ENCODE assay signal across 16 mouse cellular contexts in the genomic region with DNA sequence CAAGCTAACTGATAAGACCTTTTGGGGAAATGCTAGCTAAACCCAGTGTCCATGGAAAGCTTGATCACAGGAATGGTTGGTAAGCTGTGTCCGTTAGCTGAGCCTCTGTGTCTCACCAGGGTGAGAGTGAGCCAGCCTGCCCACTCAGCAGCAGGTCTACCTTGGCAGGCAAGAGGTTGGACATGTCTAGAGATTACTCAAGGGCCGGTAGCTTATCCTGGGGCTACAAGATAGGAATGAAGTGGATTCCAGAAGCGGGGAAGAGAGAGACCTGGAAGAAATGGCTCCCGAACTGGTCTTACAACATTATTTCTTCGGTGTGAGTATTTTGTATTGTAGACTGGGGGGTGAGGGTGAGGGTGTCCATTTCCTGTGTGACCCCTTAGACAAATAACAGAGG. TPM values are rescaled to one million over a fixed set of nuclear protein-coding genes. Genes with fewer than 3 reads are reported as not detected.
DNase-seq lines count a peak whose midpoint lies in the region; ATAC-seq and TF ChIP-seq lines count a peak whose summit lies in the region.
"Had no signal": no experiment of that assay in that cellular context is flagged by ENCODE, and none has a peak within 500 bp of the region (broad histone marks: within the 10 kb centered on the region; RNA-seq: fewer than 3 reads in every experiment).

No protein-coding gene starts in this region.

- no peaks in the 10 kb centered on the region for H3K36me3 ChIP-seq in heart, embryonic 13.5 days
- no peaks in the 10 kb centered on the region for H3K36me3 ChIP-seq in lung, embryonic 16.5 days (ENCODE audit: control insufficient read depth, insufficient read depth, low read length)
- no peaks in the 10 kb centered on the region for H3K36me3 ChIP-seq in embryonic facial prominence, embryonic 12.5 days
- no peaks in the 10 kb centered on the region for H3K36me3 ChIP-seq in limb, embryonic 14.5 days (ENCODE audit: control insufficient read depth, insufficient read depth, low read length)
- H3K36me3 ChIP-seq: hindbrain, embryonic 15.5 days; liver, embryonic 13.5 days had no signal

- 41% methylated on average over 5 of the region's 5 CpGs for WGBS in heart, embryonic 13.5 days
- 44% methylated on average over 5 of the region's 5 CpGs for WGBS in lung, embryonic 16.5 days
- 40% methylated on average over 5 of the region's 5 CpGs for WGBS in lung, adult 2 months
- 67% methylated on average over 5 of the region's 5 CpGs for WGBS in embryonic facial prominence, embryonic 12.5 days
- 49% methylated on average over 5 of the region's 5 CpGs for WGBS in limb, embryonic 14.5 days

- no peaks in the 10 kb centered on the region for H3K9me3 ChIP-seq in heart, embryonic 13.5 days
- no peaks in the 10 kb centered on the region for H3K9me3 ChIP-seq in lung, embryonic 16.5 days (ENCODE audit: control insufficient read depth, low read length)
- H3K9me3 ChIP-seq in embryonic facial prominence, embryonic 12.5 days = no peaks in the 10 kb centered on the region
- no peaks in the 10 kb centered on the region for H3K9me3 ChIP-seq in limb, embryonic 14.5 days (ENCODE audit: control insufficient read depth, low read length)
- H3K9me3 ChIP-seq: hindbrain, embryonic 15.5 days; liver, embryonic 13.5 days had no signal

- H3K27me3 ChIP-seq in heart, embryonic 13.5 days (replicated peaks) = peaks cover 37% of the 10 kb centered on the region
- H3K27me3 ChIP-seq in lung, embryonic 16.5 days (ENCODE audit: control insufficient read depth, insufficient read depth, low read depth, low read length) = no peaks in the 10 kb centered on the region; the same call in 1 of the 2 replicates
- no peaks in the 10 kb centered on the region for H3K27me3 ChIP-seq in embryonic facial prominence, embryonic 12.5 days
- H3K27me3 ChIP-seq in limb, embryonic 14.5 days (ENCODE audit: control insufficient read depth, insufficient read depth, low read length) = no peaks in the 10 kb centered on the region
- H3K27me3 ChIP-seq: hindbrain, embryonic 15.5 days had no signal

- TF ChIP-seq POLR2A in lung, adult 2 months (IDR thresholded peaks at IDR 0.05; ENCODE audit: borderline replicate concordance, extremely low read depth, low read depth, low read length) = no peak
- no peak for TF ChIP-seq POLR2A in limb, embryonic 14.5 days (IDR thresholded peaks at IDR 0.05; ENCODE audit: borderline replicate concordance, extremely low read depth, insufficient read depth, insufficient read length)

- ATAC-seq in heart, embryonic 13.5 days (ENCODE audit: extremely low read depth, insufficient number of reproducible peaks, low FRiP score, low TSS enrichment) = no peak
- ATAC-seq in lung, embryonic 16.5 days (ENCODE audit: low read depth) = peak; percentile 63
- ATAC-seq in embryonic facial prominence, embryonic 12.5 days (ENCODE audit: insufficient number of reproducible peaks, insufficient read depth, low FRiP score, low TSS enrichment) = no peak
- no peak for ATAC-seq in limb, embryonic 14.5 days (ENCODE audit: low FRiP score, low read depth)

- TF ChIP-seq CTCF in lung, adult 2 months (IDR thresholded peaks at IDR 0.05; ENCODE audit: insufficient read depth, low read length) = no peak

- no peak for DNase-seq in heart, postnatal 4 days
- DNase-seq in lung, adult 2 months = no peak
- DNase-seq in limb, embryonic 14.5 days (ENCODE audit: low spot score) = no peak
- DNase-seq in left cerebral cortex, adult 8-10 months (ENCODE audit: low spot score in 2 of 2) = no peak
- no peak for DNase-seq in adrenal gland, postnatal 4 days (ENCODE audit: low spot score in 2 of 2)
- DNase-seq: cerebellum, postnatal 14 days; gastrocnemius, postnatal 36 days; kidney, postnatal 36 days; liver, embryonic 13.5 days; thymus, adult 2 months had no signal

- H3K4me2 ChIP-seq in heart, embryonic 13.5 days = peak overlapping the region; percentile 73
- H3K4me2 ChIP-seq in lung, embryonic 16.5 days (ENCODE audit: low read depth, low read length) = no peak overlapping the region
- H3K4me2 ChIP-seq in embryonic facial prominence, embryonic 12.5 days (replicated peaks) = peak overlapping the region; percentile 70
- peak overlapping the region; percentile 90; the same call in 1 of the 2 replicates for H3K4me2 ChIP-seq in limb, embryonic 14.5 days (replicated peaks; ENCODE audit: low read depth, low read length, severe bottlenecking)
- H3K4me2 ChIP-seq: liver, embryonic 13.5 days had no signal

- peaks cover 32% of the 10 kb centered on the region for H3K4me1 ChIP-seq in heart, embryonic 13.5 days
- H3K4me1 ChIP-seq in lung, embryonic 16.5 days (replicated peaks; ENCODE audit: control insufficient read depth, insufficient read depth, low read length) = peaks cover 12% of the 10 kb centered on the region
- no peaks in the 10 kb centered on the region for H3K4me1 ChIP-seq in lung, adult 2 months (ENCODE audit: control insufficient read depth, insufficient read depth, low read length)
- H3K4me1 ChIP-seq in embryonic facial prominence, embryonic 12.5 days = peaks cover 37% of the 10 kb centered on the region
- peaks cover 37% of the 10 kb centered on the region for H3K4me1 ChIP-seq in limb, embryonic 14.5 days (ENCODE audit: control insufficient read depth, insufficient read depth, low read length)
- H3K4me1 ChIP-seq: liver, embryonic 13.5 days; megakaryocyte, embryonic 14.5 days had no signal

- H3K4me3 ChIP-seq in heart, embryonic 13.5 days = peak overlapping the region; percentile 60
- no peak overlapping the region for H3K4me3 ChIP-seq in lung, embryonic 16.5 days (ENCODE audit: low read length)
- no peak overlapping the region for H3K4me3 ChIP-seq in lung, adult 2 months (replicated peaks; ENCODE audit: extremely low read depth, low read depth, low read length)
- H3K4me3 ChIP-seq in embryonic facial prominence, embryonic 12.5 days = no peak overlapping the region
- no peak overlapping the region for H3K4me3 ChIP-seq in limb, embryonic 14.5 days (replicated peaks; ENCODE audit: low read length)
- H3K4me3 ChIP-seq: liver, embryonic 13.5 days; megakaryocyte, embryonic 14.5 days had no signal

- H3K9ac ChIP-seq in heart, embryonic 13.5 days = no peak overlapping the region
- no peak overlapping the region for H3K9ac ChIP-seq in lung, embryonic 16.5 days (ENCODE audit: low read length)
- no peak overlapping the region for H3K9ac ChIP-seq in embryonic facial prominence, embryonic 12.5 days
- H3K9ac ChIP-seq in limb, embryonic 14.5 days (ENCODE audit: low read depth, low read length, severe bottlenecking) = no peak overlapping the region
- H3K9ac ChIP-seq: hindbrain, embryonic 15.5 days; liver, embryonic 13.5 days had no signal

- no peak overlapping the region; the same call in 1 of the 2 replicates for H3K27ac ChIP-seq in heart, embryonic 13.5 days (replicated peaks)
- H3K27ac ChIP-seq in lung, embryonic 16.5 days (ENCODE audit: low read length) = no peak overlapping the region
- H3K27ac ChIP-seq in embryonic facial prominence, embryonic 12.5 days = no peak overlapping the region
- H3K27ac ChIP-seq in limb, embryonic 14.5 days (replicated peaks; ENCODE audit: low read depth, low read length) = no peak overlapping the region
- H3K27ac ChIP-seq: hindbrain, embryonic 15.5 days; liver, embryonic 13.5 days had no signal

RNA-seq across cellular contexts. Expression of gene Pdpn, which starts 1.7 kb away (rescaled TPM):
- 25.4 and 28.0 TPM in 2 replicates for polyA plus RNA-seq in heart, embryonic 13.5 days (2015; fragmentation: Nextera tagmentation; extraction: Ambion mirVana)
- 10 to 100 TPM; 13.0 to 14.3 TPM for total RNA-seq in heart, postnatal 4 days (2021)
- 58.2 and 67.6 TPM in 2 replicates for polyA plus RNA-seq in lung, embryonic 16.5 days (2015; fragmentation: Nextera tagmentation; extraction: Ambion mirVana)
- polyA plus RNA-seq in lung, adult 2 months (2012; rRNA removed) = 20.8 and 44.8 TPM in 2 replicates
- polyA plus RNA-seq in embryonic facial prominence, embryonic 12.5 days (2016; fragmentation: Nextera tagmentation; extraction: Ambion mirVana) = 37.1 and 39.0 TPM in 2 replicates
- polyA plus RNA-seq in limb, embryonic 14.5 days (2012; rRNA removed) = 24.2 and 34.3 TPM in 2 replicates
- polyA plus RNA-seq in limb, embryonic 14.5 days (2014; fragmentation: Nextera tagmentation; extraction: Ambion mirVana) = 77.4 and 80.3 TPM in 2 replicates
- 10 to 100 TPM; 15.2 to 25.6 (median 19.6) TPM for total RNA-seq in left cerebral cortex, adult 8-10 months (2022)
- total RNA-seq in adrenal gland, postnatal 4 days (2021) = 10 to 100 TPM; 11.1 to 14.8 TPM
- total RNA-seq: neutrophil, adult 5-6 weeks had no signal

RNA-seq across cellular contexts. Expression of gene Lrrc38, which starts 48.5 kb away (rescaled TPM):
- 0.17 and 0.40 TPM in 2 replicates for polyA plus RNA-seq in heart, embryonic 13.5 days (2015; fragmentation: Nextera tagmentation; extraction: Ambion mirVana)
- under 1 TPM; 0.29 to 0.33 TPM for total RNA-seq in heart, postnatal 4 days (2021)
- 0.16 TPM in 1 of 2 replicates, not detected in the other for polyA plus RNA-seq in lung, embryonic 16.5 days (2015; fragmentation: Nextera tagmentation; extraction: Ambion mirVana)
- 0.07 and 0.25 TPM in 2 replicates for polyA plus RNA-seq in lung, adult 2 months (2012; rRNA removed)
- 0.40 and 0.43 TPM in 2 replicates for polyA plus RNA-seq in embryonic facial prominence, embryonic 12.5 days (2016; fragmentation: Nextera tagmentation; extraction: Ambion mirVana)
- 1.8 and 2.4 TPM in 2 replicates for polyA plus RNA-seq in limb, embryonic 14.5 days (2012; rRNA removed)
- 1.2 and 1.5 TPM in 2 replicates for polyA plus RNA-seq in limb, embryonic 14.5 days (2014; fragmentation: Nextera tagmentation; extraction: Ambion mirVana)
- 1 to 10 TPM; 1.5 to 2.2 (median 1.8) TPM for total RNA-seq in left cerebral cortex, adult 8-10 months (2022)
- not detected for total RNA-seq in adrenal gland, postnatal 4 days (2021)
- total RNA-seq: neutrophil, adult 5-6 weeks had no signal
- polyA plus RNA-seq: liver, embryonic 13.5 days had no signal
